Mouse (Mus musculus) bone marrow macrophage, adult 2 months (primary cell): ENCODE results near the gene Sowaha. TPM values are rescaled to one million over a fixed set of nuclear protein-coding genes. Genes with fewer than 3 reads are reported as not detected.

Source experiments
- H3K27ac ChIP-seq: 2 replicates; pipeline ENCODE4 v1.5.1; 2012; ENCODE audit warnings: low read depth, low read length; ENCODE audit not compliant: insufficient read depth
- H3K4me1 ChIP-seq: 2 replicates; pipeline ENCODE4 v1.6.1; 2012; ENCODE audit warnings: low read length; ENCODE audit not compliant: control insufficient read depth, insufficient read depth
- H3K4me3 ChIP-seq: 2 replicates; pipeline ENCODE4 v1.5.1; 2012; ENCODE audit warnings: mild to moderate bottlenecking, low read length, moderate library complexity; ENCODE audit not compliant: insufficient read depth
- CTCF ChIP-seq: IDR thresholded peaks from 2 replicates; pipeline ENCODE4 v1.5.1; 2012; ENCODE audit warnings: low read depth, mild to moderate bottlenecking, low read length, moderate library complexity
- POLR2A ChIP-seq: IDR thresholded peaks from 2 replicates; pipeline ENCODE4 v1.6.1; 2012; ENCODE audit warnings: mild to moderate bottlenecking, low read depth, low read length, borderline replicate concordance
- polyA plus RNA-seq: library from polyadenylated mRNA; stranded (reverse); fragments of >200 nt; gene quantifications from 2 replicates; pipeline ENCODE4 v1.2.4, GENCODE M21; 2012; ENCODE audit not compliant: missing spikeins, insufficient read depth, insufficient read length

The Sowaha gene
- polyA plus RNA-seq, 1 experiment = not detected

GRCm38 (mm10) chr11:53458996-53459395 lies 21.1 kb downstream of the Sowaha start:
- H3K27ac ChIP-seq = no peak overlapping the region
- TF ChIP-seq CTCF (no peak), POLR2A (no peak)

GRCm38 (mm10) chr11:53457372-53457954 lies 22.6 kb downstream of the Sowaha start:
- Histone ChIP-seq H3K27ac (no peak overlapping the region), H3K4me1 (peaks cover 5% of the 10 kb centered on the region; the same call in 1 of the 2 replicates), H3K4me3 (peak overlapping the region; percentile 60)
- TF ChIP-seq CTCF (no peak), POLR2A (no peak)

More at GRCm38 (mm10) chr11:53458996-53459395, 21.1 kb downstream of the Sowaha start:
- no peak overlapping the region for H3K4me3 ChIP-seq
- H3K4me1 ChIP-seq = peaks cover 5% of the 10 kb centered on the region; the same call in 1 of the 2 replicates

GRCm38 (mm10) chr11:53456474-53457371 lies 23.4 kb downstream of the Sowaha start, which contains the start of the genes Gm10447 and Shroom1:
TSS of gene Gm10447 (minus strand) at chr11:53457110.
TSS of gene Shroom1 (plus strand) at chr11:53457205.
- no peak for TF ChIP-seq POLR2A
- TF ChIP-seq CTCF = 0 out of 2 replicates have a peak, but pooled peaks have one; percentile 22
- peaks cover 5% of the 10 kb centered on the region; the same call in 1 of the 2 replicates for H3K4me1 ChIP-seq
- H3K4me3 ChIP-seq = peak within 1 kb of the TSS; percentile 60
- no peak within 1 kb of the TSS for H3K27ac ChIP-seq

- no peak for TF ChIP-seq CTCF
- TF ChIP-seq POLR2A = no peak
- Histone ChIP-seq H3K4me1 (peaks cover 14% of the 10 kb centered on the region), H3K4me3 (no peak overlapping the region), H3K27ac (no peak overlapping the region)
Measured at GRCm38 (mm10) chr11:53453031-53453430, 27.0 kb downstream of the Sowaha start.

GRCm38 (mm10) chr11:53452396-53452795 lies 27.7 kb downstream of the Sowaha start:
- H3K4me3 ChIP-seq = no peak overlapping the region
- TF ChIP-seq CTCF = no peak
- peaks cover 13% of the 10 kb centered on the region for H3K4me1 ChIP-seq
- no peak overlapping the region for H3K27ac ChIP-seq

GRCm38 (mm10) chr11:53451361-53451760 lies 28.7 kb downstream of the Sowaha start:
- Histone ChIP-seq H3K27ac (no peak overlapping the region), H3K4me3 (no peak overlapping the region), H3K4me1 (peaks cover 9% of the 10 kb centered on the region)
- TF ChIP-seq CTCF (no peak), POLR2A (no peak)

GRCm38 (mm10) chr11:53450070-53450705 lies 29.9 kb downstream of the Sowaha start:
- TF ChIP-seq CTCF = no peak
- TF ChIP-seq POLR2A = no peak
- Histone ChIP-seq H3K4me1 (peaks cover 9% of the 10 kb centered on the region), H3K27ac (no peak overlapping the region), H3K4me3 (no peak overlapping the region; the same call in 1 of the 2 replicates)

- H3K27ac ChIP-seq = no peak overlapping the region
- TF ChIP-seq POLR2A = no peak
- no peak for TF ChIP-seq CTCF
- H3K4me1 ChIP-seq = peaks cover 9% of the 10 kb centered on the region
- H3K4me3 ChIP-seq = no peak overlapping the region
Measured at GRCm38 (mm10) chr11:53448529-53448928, 31.5 kb downstream of the Sowaha start.

- no peak for TF ChIP-seq POLR2A
- Histone ChIP-seq H3K27ac (no peak overlapping the region), H3K4me3 (no peak overlapping the region), H3K4me1 (peaks cover 9% of the 10 kb centered on the region)
Measured at GRCm38 (mm10) chr11:53447996-53448395, 32.1 kb downstream of the Sowaha start.

- H3K4me3 ChIP-seq = no peak overlapping the region
- TF ChIP-seq POLR2A (no peak), CTCF (no peak)
- no peak overlapping the region for H3K27ac ChIP-seq
- H3K4me1 ChIP-seq = peaks cover 9% of the 10 kb centered on the region
Measured at GRCm38 (mm10) chr11:53446183-53446582, 33.9 kb downstream of the Sowaha start.
